Mouse (Mus musculus) adrenal gland, postnatal 14 days (tissue): ENCODE results near the gene Cdk19. TPM values are rescaled to one million over a fixed set of nuclear protein-coding genes. Genes with fewer than 3 reads are reported as not detected.
A peak's percentile ranks its signal among the peaks of the same experiment; 100 is the strongest.
"Not testable (repeated sequence)": the region's sequence is repeated elsewhere in the genome, so short reads cannot be mapped to it uniquely, and the experiment has no call there.

Source experiments
- DNase-seq: peaks from one replicate; pipeline ENCODE4 v3.0.0; 2021; ENCODE audit warnings: mixed read lengths
- total RNA-seq: library from RNA; stranded (reverse); gene quantifications from 2 replicates; pipeline ENCODE4 v1.2.3, GENCODE M21; 2021

The Cdk19 gene
- total RNA-seq, 1 experiment from 2014 or later = 10.9 TPM

- DNase-seq = no peak
These were observed 184.9 kb downstream of the Cdk19 start for GRCm38 (mm10) chr10:40524032-40524806.

DNA sequence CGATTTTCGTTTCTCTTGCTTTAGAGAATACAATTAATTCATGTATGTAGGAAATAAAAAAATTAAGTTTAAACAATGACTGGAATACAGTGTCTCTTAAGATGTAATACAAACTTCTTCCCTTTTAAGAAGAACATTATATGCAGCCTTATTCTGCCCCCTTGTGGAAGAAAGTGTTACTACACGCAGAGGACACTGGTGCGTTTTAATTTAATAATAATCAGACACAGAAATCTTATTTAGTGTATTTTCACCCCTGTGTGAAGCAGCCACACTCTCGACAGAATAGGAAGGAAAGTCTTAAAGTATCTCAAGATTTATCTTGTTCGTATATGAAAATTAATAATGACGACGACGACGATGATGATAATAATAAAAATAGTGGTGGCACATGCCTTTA is 185.6 kb downstream of the Cdk19 start:
- peak; percentile 55 for DNase-seq

DNA sequence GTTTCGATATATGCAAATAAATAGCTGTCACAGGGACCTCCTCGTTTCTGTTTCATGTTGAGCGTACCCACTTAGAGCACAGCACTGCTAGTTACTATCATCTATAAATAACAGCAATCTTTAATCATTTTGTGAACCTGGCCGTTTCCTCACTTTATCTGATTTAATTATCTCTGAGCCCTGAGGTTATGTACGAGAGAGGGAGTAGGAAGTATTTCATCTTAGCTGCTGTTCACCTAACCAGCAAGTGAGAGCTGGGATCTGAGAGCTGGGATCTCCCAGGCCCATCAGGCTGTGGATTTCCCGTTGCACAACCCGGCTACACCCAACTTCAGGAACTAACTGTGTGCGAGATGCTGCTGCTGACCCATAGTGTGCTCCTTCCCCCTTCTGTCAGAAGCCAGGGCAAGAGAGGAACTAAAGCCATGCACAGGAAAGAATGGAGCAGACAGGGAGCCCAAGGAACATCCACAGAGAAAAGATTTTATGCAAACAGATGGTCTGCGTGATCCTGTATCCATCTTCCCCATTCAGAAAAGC is 186.3 kb downstream of the Cdk19 start:
- DNase-seq = no peak

DNA sequence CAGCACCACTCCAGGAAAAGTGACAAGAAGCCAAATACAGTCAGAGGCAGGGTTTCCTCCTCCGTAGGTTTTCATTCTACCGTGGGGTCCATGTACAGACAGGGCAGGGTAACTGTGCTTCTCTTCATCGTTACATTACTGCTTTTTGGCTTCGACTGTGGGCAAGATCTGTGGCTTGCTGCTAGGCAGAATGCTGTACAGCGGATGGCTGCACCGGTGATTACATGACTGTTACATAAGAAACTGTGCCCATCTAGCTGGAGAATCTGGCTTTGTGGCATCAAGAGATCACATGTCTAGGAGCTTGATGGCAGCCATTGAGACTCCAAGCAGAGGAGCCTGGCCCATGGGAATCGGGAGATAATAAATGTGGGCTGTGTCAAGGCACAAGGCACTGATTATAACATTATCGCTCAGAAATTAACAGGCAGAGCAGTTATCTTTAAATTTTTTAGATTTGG is 187.0 kb downstream of the Cdk19 start:
- DNase-seq = no peak

- no peak for DNase-seq
These were observed 187.6 kb downstream of the Cdk19 start for GRCm38 (mm10) chr10:40526986-40527385.

GRCm38 (mm10) chr10:40527573-40527972 is 188.2 kb downstream of the Cdk19 start:
- DNase-seq = peak; percentile 31

DNA sequence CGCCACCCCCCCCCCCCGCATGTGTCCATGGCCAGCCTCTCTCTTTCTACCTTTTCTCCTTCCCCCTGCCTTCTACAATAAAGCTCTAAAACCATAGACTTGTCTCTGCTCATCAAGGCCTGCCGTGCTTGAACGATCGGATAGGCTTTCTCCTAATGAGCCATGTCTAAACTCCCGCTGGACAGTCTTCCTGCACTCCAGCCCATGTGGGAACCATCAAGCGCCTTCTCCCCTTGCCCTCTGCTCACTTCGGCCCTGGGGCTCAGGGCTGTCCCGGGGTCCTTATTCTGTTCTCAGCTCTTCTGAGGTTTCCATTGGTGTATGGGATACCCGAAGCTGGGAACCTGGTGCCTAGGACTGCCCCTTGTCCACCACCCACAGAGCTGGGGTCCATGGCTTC is 189.3 kb downstream of the Cdk19 start:
- DNase-seq = no peak

DNA sequence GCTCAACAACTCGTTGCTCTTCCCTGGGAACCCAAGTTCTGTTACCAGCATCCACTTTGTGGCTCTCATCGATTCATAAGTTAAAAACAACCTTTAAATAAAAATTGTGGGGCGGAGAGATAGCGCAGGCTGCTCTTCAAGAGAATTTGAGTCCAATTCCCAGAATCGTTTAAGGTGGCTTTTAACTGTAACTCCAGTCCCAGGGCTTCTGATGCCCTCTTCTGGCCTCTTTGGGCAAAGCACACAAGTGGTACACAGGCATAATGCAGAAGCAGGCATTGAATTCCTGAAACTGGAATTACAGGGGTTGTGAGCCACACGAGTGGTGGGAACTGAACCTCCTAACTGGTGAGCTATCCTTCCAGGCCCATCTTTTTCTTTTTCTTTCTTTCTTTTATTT is 190.3 kb downstream of the Cdk19 start:
- peak; percentile 54 for DNase-seq

GRCm38 (mm10) chr10:40530661-40531060 is 191.3 kb downstream of the Cdk19 start:
- DNase-seq = no peak

DNA sequence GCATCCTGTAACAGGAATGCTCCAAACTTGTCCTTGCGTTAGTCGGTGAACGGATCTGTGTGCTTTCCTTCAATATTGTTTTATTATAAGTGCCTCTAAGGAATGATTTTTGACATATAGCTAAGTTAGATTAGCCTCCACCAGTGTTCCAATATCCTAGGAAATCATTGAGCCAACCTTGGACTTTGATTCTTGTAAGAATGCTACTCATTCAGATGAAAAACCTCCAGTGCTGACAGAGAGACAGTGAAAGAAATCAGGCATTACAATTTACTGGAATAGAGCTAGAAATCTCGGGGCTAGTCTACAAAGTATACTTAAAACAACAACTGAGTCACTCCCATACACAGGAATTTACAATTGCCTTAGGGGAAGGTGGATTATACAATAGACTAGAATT is 193.2 kb downstream of the Cdk19 start:
- not testable (repeated sequence) for DNase-seq

Other genes starting within 250 kb of the Cdk19 start
- 24.6 and 29.7 TPM in 2 replicates for gene Slc16a10, start 197.3 kb upstream of the Cdk19 start, total RNA-seq
- gene Rpf2, start 92.5 kb upstream of the Cdk19 start, total RNA-seq = 26.2 and 30.9 TPM in 2 replicates
- gene Gtf3c6, start 81.5 kb upstream of the Cdk19 start, total RNA-seq = 56.8 and 65.8 TPM in 2 replicates
- gene Amd1, start 37.4 kb upstream of the Cdk19 start, total RNA-seq = 37.1 and 39.0 TPM in 2 replicates
- not detected in 2 replicates for gene Slc22a16, start 230.8 kb downstream of the Cdk19 start, total RNA-seq